Mouse (Mus musculus) myocyte (in vitro differentiated cells): Measurements from ENCODE around the gene Tecpr1.

Source experiments
- CEBPB ChIP-seq: IDR thresholded peaks from 2 replicates; pipeline ENCODE4 v1.6.1; 2011; ENCODE audit warnings: mild to moderate bottlenecking, moderate library complexity; ENCODE audit not compliant: poor library complexity, insufficient read depth, severe bottlenecking
- E2F4 ChIP-seq: IDR thresholded peaks from one replicate; pipeline ENCODE4 v1.6.1; 2011; ENCODE audit warnings: mild to moderate bottlenecking, control low read depth, moderate library complexity; ENCODE audit not compliant: insufficient read depth
- MAX ChIP-seq: IDR thresholded peaks from one replicate; pipeline ENCODE4 v1.6.1; 2011; ENCODE audit warnings: low read depth, mild to moderate bottlenecking, control low read depth
- MYOD1 ChIP-seq, 3 experiments: IDR thresholded peaks; one replicate each; pipeline ENCODE4 v1.6.1; 2011; ENCODE audit warnings: control low read depth in 2 of 3, low read depth in 2 of 3, mild to moderate bottlenecking in 2 of 3, moderate library complexity in 1 of 3; ENCODE audit not compliant: insufficient read length in 2 of 3, control insufficient read depth in 1 of 3
- MYOG ChIP-seq, 3 experiments: IDR thresholded peaks; one replicate each; pipeline ENCODE4 v1.6.1; 2011; ENCODE audit warnings: control low read depth in 2 of 3, low read depth in 2 of 3, mild to moderate bottlenecking in 2 of 3; ENCODE audit not compliant: insufficient read length in 2 of 3, control insufficient read depth in 1 of 3, insufficient read depth in 1 of 3
- POLR2A ChIP-seq: IDR thresholded peaks from one replicate; pipeline ENCODE4 v1.6.1; 2011; ENCODE audit warnings: low read depth, mild to moderate bottlenecking, control low read depth, moderate library complexity; ENCODE audit not compliant: insufficient read length
- POLR2AphosphoS2 ChIP-seq: IDR thresholded peaks from one replicate; pipeline ENCODE4 v1.6.1; 2011; ENCODE audit warnings: low read depth, control low read depth; ENCODE audit not compliant: insufficient read length
- SRF ChIP-seq: IDR thresholded peaks from one replicate; pipeline ENCODE4 v1.6.1; 2011; ENCODE audit warnings: low read depth; ENCODE audit not compliant: control insufficient read depth, insufficient read length
- TCF12 ChIP-seq: IDR thresholded peaks from one replicate; pipeline ENCODE4 v1.6.1; 2011; ENCODE audit warnings: mild to moderate bottlenecking, control low read depth; ENCODE audit not compliant: poor library complexity, insufficient read depth, severe bottlenecking
- TCF3 ChIP-seq: IDR thresholded peaks from one replicate; pipeline ENCODE4 v1.6.1; 2011; ENCODE audit warnings: low read depth, control low read depth; ENCODE audit not compliant: insufficient read length
- USF1 ChIP-seq: IDR thresholded peaks from one replicate; pipeline ENCODE4 v1.6.1; 2011; ENCODE audit warnings: low read depth, mild to moderate bottlenecking, control low read depth, moderate library complexity

GRCm38 (mm10) chr5:144257451-144258110 lies 34.2 kb upstream of the Tecpr1 start:
- TF ChIP-seq MAX (no peak), SRF (no peak), POLR2A (no peak), TCF12 (no peak), USF1 (no peak), POLR2AphosphoS2 (no peak), MYOG (IDR thresholded peaks at IDR 0.05; ENCODE audit: control insufficient read depth in 1 of 3, insufficient read depth in 1 of 3, insufficient read length in 2 of 3, low read depth in 2 of 3) (no peak), E2F4 (no peak), TCF3 (no peak), CEBPB (no peak), MYOD1 (IDR thresholded peaks at IDR 0.05; ENCODE audit: control insufficient read depth in 1 of 3, insufficient read length in 2 of 3, low read depth in 2 of 3) (no peak)
